Mouse (Mus musculus) ES-E14 (cell line): ENCODE measurements at regions not wholly inside any gene's neighbourhood (a gene's known extent, or its start where the extent isn't known, plus 50 kb on each side); places are given as distances from the start of the nearest gene placed in this dataset.

Experiments
- DNase-seq: peaks from one replicate; pipeline ENCODE4 v3.0.0-alpha.2; 2013; ENCODE audit warnings: low read depth, low spot score
- H3K27ac ChIP-seq: 2 replicates; pipeline ENCODE4 v1.5.1; 2012; ENCODE audit warnings: low read depth, mild to moderate bottlenecking, low read length, moderate library complexity, mixed read lengths; ENCODE audit not compliant: poor library complexity, insufficient read depth, severe bottlenecking
- H3K36me3 ChIP-seq: 2 replicates; pipeline ENCODE4 v1.6.1; 2012; ENCODE audit warnings: mild to moderate bottlenecking, low read length, moderate library complexity, mixed read lengths; ENCODE audit not compliant: control insufficient read depth, poor library complexity, insufficient read depth, severe bottlenecking
- H3K4me1 ChIP-seq, 2 experiments: fragments of 150-350 bp in 1 of 2; sonication (generic) in 1 of 2; 2 replicates each; pipeline ENCODE4 v1.6.1; 2012; ENCODE audit warnings: low read length in 2 of 2, mild to moderate bottlenecking in 1 of 2, mixed read lengths in 1 of 2; ENCODE audit not compliant: control insufficient read depth in 2 of 2, insufficient read depth in 2 of 2, poor library complexity in 1 of 2
- H3K4me3 ChIP-seq, 2 experiments: fragments of 150-350 bp in 1 of 2; sonication (generic) in 1 of 2; 2 replicates each; pipeline ENCODE4 v1.5.1; 2012; ENCODE audit warnings: low read length in 2 of 2, low read depth in 1 of 2, mild to moderate bottlenecking in 1 of 2, mixed read lengths in 1 of 2; ENCODE audit not compliant: insufficient read depth in 1 of 2, poor library complexity in 1 of 2, severe bottlenecking in 1 of 2
- H3K9ac ChIP-seq: 2 replicates; pipeline ENCODE4 v1.6.1; 2012; ENCODE audit warnings: low read depth, mild to moderate bottlenecking, low read length, mixed read lengths; ENCODE audit not compliant: poor library complexity, insufficient read depth, severe bottlenecking
- H3K9me3 ChIP-seq: fragments of 150-350 bp; sonication (generic); 2 replicates; pipeline ENCODE4 v1.6.1; 2012; ENCODE audit warnings: low read depth, mild to moderate bottlenecking, low read length; ENCODE audit not compliant: control insufficient read depth, insufficient read depth
- CHD2 ChIP-seq: IDR thresholded peaks from 2 replicates; pipeline ENCODE4 v1.6.1; 2014; ENCODE audit warnings: mild to moderate bottlenecking, low read depth, low read length, inconsistent platforms
- HCFC1 ChIP-seq: IDR thresholded peaks from 2 replicates; pipeline ENCODE4 v1.6.1; 2012; ENCODE audit warnings: low read length, inconsistent platforms, borderline replicate concordance; ENCODE audit not compliant: insufficient read depth
- MAFK ChIP-seq: IDR thresholded peaks from 2 replicates; pipeline ENCODE4 v1.6.1; 2014; ENCODE audit warnings: mild to moderate bottlenecking, low read depth, low read length, inconsistent platforms; ENCODE audit not compliant: insufficient read depth
- ZC3H11A ChIP-seq: IDR thresholded peaks from 2 replicates; pipeline ENCODE4 v1.6.1; 2012; ENCODE audit warnings: low read depth, mild to moderate bottlenecking, inconsistent platforms, low read length, borderline replicate concordance
- ZNF384 ChIP-seq: IDR thresholded peaks from 2 replicates; pipeline ENCODE4 v1.6.1; 2012; ENCODE audit warnings: low read depth, low read length, inconsistent platforms
- in situ Hi-C, 2 experiments: fragments of 600-800 bp; cut with MboI; formaldehyde crosslinking; loops; one replicate each; pipeline ENCODE4 v1.15.1; 2025; ENCODE audit warnings: low sequenced_read_pairs in 2 of 2, inconsistent platforms in 1 of 2; ENCODE audit not compliant: unreplicated experiment in 2 of 2

DNA sequence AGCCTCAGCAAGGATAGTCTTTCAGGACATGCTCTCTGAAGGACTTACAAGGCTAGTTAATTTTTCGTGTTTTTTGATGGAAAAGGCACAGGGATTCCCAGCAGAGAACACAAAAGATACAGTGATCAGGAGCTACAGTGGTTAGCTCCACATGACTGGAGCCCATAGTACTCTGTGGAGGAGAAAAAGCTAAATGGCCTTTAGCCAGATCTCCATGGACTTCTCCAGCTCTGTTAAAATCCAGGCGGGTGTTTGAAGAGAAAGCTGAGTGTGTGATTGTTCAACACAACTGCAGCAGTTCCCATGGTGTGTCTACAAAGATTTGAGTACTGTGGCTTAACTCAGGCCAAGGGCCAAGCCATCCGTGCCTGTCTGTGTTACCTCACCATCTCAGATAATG lies 57.0 kb upstream of the Gm4737 start:
- TF ChIP-seq HCFC1, result no peak
- no peak for TF ChIP-seq ZC3H11A
- no peak for TF ChIP-seq CHD2
- no peak for TF ChIP-seq ZNF384
- no peak for TF ChIP-seq MAFK
- no peak overlapping the region for H3K9ac ChIP-seq
- no peak overlapping the region for H3K4me3 ChIP-seq
- no peak overlapping the region for H3K27ac ChIP-seq
- in situ Hi-C loops, result no loop called here
- H3K4me1 ChIP-seq, result no peaks in the 10 kb centered on the region
- no peaks in the 10 kb centered on the region for H3K36me3 ChIP-seq
- no peaks in the 10 kb centered on the region for H3K9me3 ChIP-seq
- no peak for DNase-seq

DNA sequence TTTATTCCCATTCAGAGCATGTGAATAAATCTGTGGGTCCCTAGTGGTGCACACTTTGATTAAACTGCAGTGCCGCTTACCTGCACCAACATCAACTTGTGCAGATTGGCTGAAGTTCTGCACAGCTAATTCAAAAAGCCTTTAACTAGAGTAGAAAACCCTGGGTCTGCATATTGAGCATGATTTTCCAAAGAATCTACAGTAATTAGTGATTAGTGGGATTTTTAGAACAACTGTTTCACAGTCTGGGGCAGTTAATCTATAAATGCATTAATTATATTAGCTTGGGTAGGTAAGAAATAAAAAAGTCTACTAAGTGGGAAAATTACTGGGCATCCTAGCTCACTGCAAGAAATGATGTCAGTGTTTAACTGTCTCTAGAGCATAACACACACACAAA lies 50.2 kb upstream of the Gm4737 start:
- no peak overlapping the region for H3K9ac ChIP-seq
- no peak overlapping the region for H3K27ac ChIP-seq
- no peak for TF ChIP-seq ZC3H11A
- no peak for TF ChIP-seq ZNF384
- TF ChIP-seq CHD2, result no peak
- TF ChIP-seq MAFK, result no peak
- no peak for TF ChIP-seq HCFC1
- H3K4me1 ChIP-seq, result no peaks in the 10 kb centered on the region
- H3K4me3 ChIP-seq, result no peak overlapping the region
- DNase-seq, result no peak
- H3K36me3 ChIP-seq, result no peaks in the 10 kb centered on the region
- in situ Hi-C loops, result no loop called here
- no peaks in the 10 kb centered on the region for H3K9me3 ChIP-seq
